Mouse (Mus musculus): ENCODE data around the gene Adgrg2.
A peak's percentile ranks its signal among the peaks of the same experiment; 100 is the strongest.

The Adgrg2 gene

GRCm38 (mm10) chrX:160502048-160503041 is 111.9 kb downstream of the Adgrg2 start, which contains the start of gene Phka2:
Phka2 (plus strand) TSS chrX:160502166.
- peak; percentile 65 for DNase-seq (ENCODE audit: low read depth, low spot score)

DNA sequence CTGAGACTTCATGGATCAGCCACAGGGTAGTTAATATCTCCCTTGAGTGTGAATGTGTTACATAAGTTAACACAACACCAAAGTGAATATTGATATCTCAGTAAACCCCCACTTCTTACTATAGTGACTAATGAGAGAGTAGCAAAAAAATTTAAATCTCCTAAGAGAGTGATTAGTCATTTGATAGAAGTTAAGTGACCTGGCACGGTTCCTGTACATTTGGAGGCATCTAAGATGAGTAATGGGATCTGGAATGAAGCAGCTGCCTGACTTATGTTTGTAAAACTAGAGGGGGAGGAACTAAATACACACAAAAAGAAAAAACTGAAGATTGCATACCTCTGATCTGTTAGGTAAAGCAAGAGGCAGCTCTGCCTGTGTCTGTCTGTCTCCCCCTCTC is 118.6 kb downstream of the Adgrg2 start:
- DNase-seq (ENCODE audit: low read depth, low spot score): no peak

DNA sequence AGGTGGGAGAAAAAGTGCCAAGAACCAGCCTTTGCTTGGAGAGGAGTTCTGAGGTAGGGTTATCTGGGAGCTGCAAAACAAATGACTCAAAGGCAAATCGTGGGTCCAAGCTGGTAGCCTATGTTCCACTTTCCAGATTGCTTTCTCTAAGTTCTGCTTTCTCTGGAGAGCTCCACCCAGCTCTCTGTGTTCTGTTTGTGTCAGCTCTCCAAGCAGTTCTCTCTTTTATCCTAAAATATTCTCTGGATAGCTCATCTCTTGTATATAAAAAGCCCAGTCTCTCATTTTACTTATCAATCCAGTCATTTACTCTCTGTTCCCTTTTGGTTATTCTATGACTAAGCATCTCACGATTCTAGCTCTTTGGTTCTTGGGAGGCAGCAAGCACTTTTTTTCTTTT is 119.7 kb downstream of the Adgrg2 start:
- no peak for DNase-seq (ENCODE audit: low read depth, low spot score)

DNA sequence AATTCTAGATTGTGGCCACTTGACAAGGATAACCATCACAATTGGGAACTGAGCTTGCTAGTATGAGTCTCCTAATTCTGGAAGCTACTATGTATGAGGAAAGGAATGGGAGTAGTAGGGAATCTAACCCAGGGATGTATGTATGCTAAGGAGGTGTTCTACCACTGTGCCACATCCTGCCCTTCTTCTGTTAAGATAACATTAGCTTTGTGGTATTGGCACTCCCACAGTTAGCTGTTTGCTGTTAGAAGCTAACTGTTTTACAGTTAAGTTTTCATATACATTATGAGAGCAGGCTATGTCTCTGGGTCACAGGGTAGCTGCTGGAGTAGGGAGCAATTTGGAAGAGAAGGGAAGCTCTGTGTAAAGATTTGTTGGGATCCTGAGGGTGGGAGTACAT is 125.5 kb downstream of the Adgrg2 start:
- no peak for DNase-seq (ENCODE audit: low read depth, low spot score)

GRCm38 (mm10) chrX:160542772-160543171 is 152.3 kb downstream of the Adgrg2 start:
- no peak for DNase-seq (ENCODE audit: low read depth, low spot score)

Data from ES-CJ7 (cell line).